Mouse (Mus musculus) erythroblast, embryonic 14.5 days (primary cell): ENCODE measurements at regions not wholly inside any gene's neighbourhood (a gene's known extent, or its start where the extent isn't known, plus 50 kb on each side); places are given as distances from the start of the nearest gene placed in this dataset.

ENCODE experiments used
- H3K27me3 ChIP-seq: 2 replicates; pipeline ENCODE4 v1.6.1; 2012; ENCODE audit warnings: inconsistent platforms; ENCODE audit not compliant: control insufficient read depth
- H3K36me3 ChIP-seq: 2 replicates; pipeline ENCODE4 v1.6.1; 2012; ENCODE audit warnings: mild to moderate bottlenecking, inconsistent platforms; ENCODE audit not compliant: control insufficient read depth
- H3K4me1 ChIP-seq: 2 replicates; pipeline ENCODE4 v1.6.1; 2012; ENCODE audit warnings: inconsistent platforms; ENCODE audit not compliant: control insufficient read depth
- H3K4me3 ChIP-seq: replicated peaks from 2 replicates; pipeline ENCODE3; 2012; ENCODE audit warnings: moderate library complexity, mild to moderate bottlenecking, inconsistent platforms
- H3K9me3 ChIP-seq: 2 replicates; pipeline ENCODE4 v1.6.1; 2012; ENCODE audit warnings: low read length, inconsistent platforms, mixed read lengths; ENCODE audit not compliant: control insufficient read depth
- GATA1 ChIP-seq: IDR thresholded peaks from 2 replicates; pipeline ENCODE4 v1.6.1; 2012; ENCODE audit warnings: low read length, inconsistent platforms, mixed read lengths
- TAL1 ChIP-seq: IDR thresholded peaks from 3 replicates; pipeline ENCODE4 v1.6.1; 2012; ENCODE audit warnings: low read length, inconsistent platforms, mixed read lengths

DNA sequence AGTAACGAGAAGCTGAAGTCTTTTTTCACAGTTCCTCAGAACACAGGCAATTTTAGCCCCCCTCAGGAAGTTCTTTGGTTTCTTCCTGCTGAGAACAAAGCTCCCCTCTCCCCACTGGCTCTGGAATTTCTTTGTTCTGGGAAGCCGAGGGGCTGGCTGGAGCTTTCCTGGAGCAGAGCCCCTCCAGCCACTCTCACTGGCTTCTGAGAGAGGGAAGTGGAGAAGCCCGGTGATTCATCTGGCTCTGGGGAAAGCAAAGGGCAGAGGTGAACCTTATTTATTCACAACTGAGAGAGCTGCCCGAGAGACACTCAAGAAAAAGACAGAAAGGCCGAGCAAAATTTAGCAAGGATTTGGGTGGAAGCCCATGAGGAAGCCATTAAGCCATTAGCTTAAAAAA, 63.9 kb downstream of the Ddx3x start:
- no peak overlapping the region for H3K4me3 ChIP-seq
- peaks cover 32% of the 10 kb centered on the region for H3K27me3 ChIP-seq
- H3K9me3 ChIP-seq: no peaks in the 10 kb centered on the region
- H3K36me3 ChIP-seq: no peaks in the 10 kb centered on the region
- TF ChIP-seq TAL1 (no peak), GATA1 (no peak)
- peaks cover 8% of the 10 kb centered on the region for H3K4me1 ChIP-seq

DNA sequence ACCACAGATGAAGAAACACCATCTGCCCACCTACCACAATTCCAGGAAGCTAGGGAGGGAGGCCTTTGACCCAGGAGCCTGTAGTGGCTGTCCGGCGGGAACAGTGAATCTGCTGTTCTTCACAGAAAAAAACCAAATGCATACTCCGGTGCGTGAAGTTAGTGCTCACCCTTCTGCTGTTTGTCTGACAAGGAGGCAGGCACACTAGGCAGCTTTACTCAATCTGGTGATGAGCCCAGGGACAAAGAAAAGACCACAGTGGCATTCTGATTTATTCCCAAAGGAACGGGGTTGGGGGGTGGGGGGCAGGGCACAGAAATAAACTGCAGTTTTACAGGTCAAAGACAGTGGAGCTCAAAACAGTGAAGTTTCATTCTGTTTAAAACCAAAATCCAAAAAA, 64.4 kb downstream of the Ddx3x start:
- no peak for TF ChIP-seq GATA1
- TF ChIP-seq TAL1: no peak
- Histone ChIP-seq H3K4me1 (peaks cover 8% of the 10 kb centered on the region), H3K27me3 (peaks cover 32% of the 10 kb centered on the region), H3K36me3 (no peaks in the 10 kb centered on the region), H3K4me3 (no peak overlapping the region), H3K9me3 (no peaks in the 10 kb centered on the region)

DNA sequence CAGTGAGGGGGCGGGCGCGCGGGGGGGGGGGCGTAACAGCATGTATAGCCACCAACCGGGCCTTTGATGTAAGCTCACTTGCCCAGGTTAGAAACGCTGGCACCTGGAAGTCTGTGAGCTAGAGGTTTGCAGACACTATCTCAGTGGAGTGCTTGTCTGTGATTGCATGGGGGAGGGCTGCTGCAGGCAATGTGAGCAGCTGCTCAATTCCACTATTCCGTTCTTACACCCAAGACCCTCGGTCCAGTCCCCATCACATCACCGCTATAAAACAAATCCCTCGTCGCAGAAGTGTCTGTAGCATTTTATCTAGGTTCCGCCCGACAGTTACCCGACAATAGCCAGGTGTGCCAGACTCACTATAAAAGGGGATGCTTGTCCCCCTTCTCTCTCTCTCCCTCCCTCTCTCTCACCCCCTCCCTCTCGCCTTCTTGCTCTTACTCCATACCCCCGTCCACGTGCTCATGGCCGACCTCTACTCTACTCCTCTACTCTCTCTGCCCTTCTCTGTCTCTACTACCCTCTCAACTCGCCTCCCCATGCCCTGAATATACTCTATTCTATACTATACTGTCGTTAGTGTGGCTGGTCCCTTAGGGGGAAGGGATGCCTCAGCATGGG, 65.4 kb downstream of the Ddx3x start:
- no peak overlapping the region for H3K4me3 ChIP-seq
- H3K4me1 ChIP-seq: peaks cover 8% of the 10 kb centered on the region
- TF ChIP-seq TAL1: no peak
- TF ChIP-seq GATA1: no peak
- no peaks in the 10 kb centered on the region for H3K9me3 ChIP-seq
- no peaks in the 10 kb centered on the region for H3K36me3 ChIP-seq
- peaks cover 32% of the 10 kb centered on the region for H3K27me3 ChIP-seq

DNA sequence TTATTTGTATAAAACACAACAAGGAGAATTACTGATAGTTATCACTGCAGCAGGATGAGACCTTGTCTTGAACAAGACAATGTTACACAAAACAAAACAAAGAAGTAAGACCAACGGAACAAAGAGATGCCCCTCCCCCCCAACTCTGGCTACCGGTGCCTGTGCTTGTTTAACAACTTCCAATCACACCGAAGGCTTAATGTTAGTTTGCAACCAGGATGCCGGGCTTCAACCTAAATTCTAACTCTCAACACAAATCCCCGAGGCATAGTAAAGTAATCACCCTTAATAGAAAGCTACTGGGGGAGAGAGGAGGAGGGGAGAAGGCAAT, 65.9 kb downstream of the Ddx3x start:
- TF ChIP-seq GATA1: no peak
- peaks cover 8% of the 10 kb centered on the region for H3K4me1 ChIP-seq
- H3K27me3 ChIP-seq: peaks cover 32% of the 10 kb centered on the region
- H3K36me3 ChIP-seq: no peaks in the 10 kb centered on the region
- H3K9me3 ChIP-seq: no peaks in the 10 kb centered on the region
- peak overlapping the region; percentile 50 for H3K4me3 ChIP-seq

DNA sequence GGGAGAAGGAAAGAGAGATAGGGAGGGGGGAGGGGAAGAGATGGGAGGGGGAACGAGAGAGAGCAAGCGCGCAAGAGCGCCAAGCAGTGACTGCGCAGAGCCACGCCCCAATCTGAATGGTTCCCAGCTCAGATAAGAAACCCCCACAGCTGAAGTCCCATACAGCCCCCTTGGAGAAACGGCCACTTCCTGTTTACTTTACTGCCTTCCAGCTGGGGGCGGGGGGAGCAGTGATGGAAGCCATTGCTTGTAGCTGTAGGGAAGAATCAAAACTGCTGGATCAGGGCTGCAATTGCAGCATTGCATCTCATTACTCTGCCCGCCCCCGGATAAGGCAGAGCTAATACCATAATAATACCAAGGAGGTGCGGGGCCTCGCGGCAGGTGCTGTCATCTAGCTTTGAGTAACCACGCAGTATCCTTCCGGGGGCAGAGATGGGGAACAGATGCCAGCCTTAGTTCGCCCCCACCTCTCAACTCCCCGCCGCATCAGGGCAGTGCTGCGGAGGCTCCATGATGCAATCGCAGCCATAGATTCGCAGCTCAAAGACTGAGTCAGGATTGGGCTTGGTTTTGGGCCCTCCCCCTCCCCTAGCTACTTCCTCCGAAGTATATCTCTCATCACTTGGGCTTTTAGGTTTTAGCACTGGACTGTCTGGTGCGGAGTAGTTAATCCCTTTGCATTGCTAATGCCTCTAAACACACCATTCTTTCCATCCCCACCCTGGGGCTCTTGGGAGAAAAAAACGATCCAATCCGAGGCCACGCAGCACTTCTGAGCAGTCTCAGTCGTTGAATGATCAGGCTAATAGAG, 66.5 kb downstream of the Ddx3x start:
- TF ChIP-seq GATA1: no peak
- TF ChIP-seq TAL1: no peak

DNA sequence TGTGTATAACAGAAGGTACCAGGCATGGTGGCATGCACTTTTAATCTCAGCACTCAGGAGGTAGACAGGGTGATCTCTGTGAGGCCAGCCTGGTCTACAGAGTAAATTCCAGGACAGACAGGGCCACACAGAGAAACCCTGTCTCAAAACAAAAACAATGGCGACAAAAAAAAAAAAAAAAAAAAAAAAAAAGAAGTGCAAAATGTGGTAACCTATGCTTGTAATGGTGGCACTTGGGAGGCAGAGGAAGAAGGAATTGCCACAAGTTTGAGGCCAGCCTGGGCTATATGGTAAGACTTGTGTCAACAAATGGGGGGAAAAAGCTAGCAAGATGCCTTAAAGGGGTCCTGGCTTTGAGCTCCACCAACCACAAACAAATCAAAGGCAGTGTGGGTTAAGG, 67.6 kb downstream of the Ddx3x start:
- peaks cover 8% of the 10 kb centered on the region for H3K4me1 ChIP-seq
- H3K27me3 ChIP-seq: peaks cover 32% of the 10 kb centered on the region
- H3K9me3 ChIP-seq: no peaks in the 10 kb centered on the region
- no peaks in the 10 kb centered on the region for H3K36me3 ChIP-seq
- no peak for TF ChIP-seq TAL1
- TF ChIP-seq GATA1: no peak
- no peak overlapping the region for H3K4me3 ChIP-seq

More for the DNA sequence above, 66.5 kb downstream of the Ddx3x start:
- Histone ChIP-seq H3K36me3 (no peaks in the 10 kb centered on the region), H3K9me3 (no peaks in the 10 kb centered on the region), H3K27me3 (peaks cover 32% of the 10 kb centered on the region), H3K4me1 (peaks cover 8% of the 10 kb centered on the region), H3K4me3 (peak overlapping the region; percentile 50)

DNA sequence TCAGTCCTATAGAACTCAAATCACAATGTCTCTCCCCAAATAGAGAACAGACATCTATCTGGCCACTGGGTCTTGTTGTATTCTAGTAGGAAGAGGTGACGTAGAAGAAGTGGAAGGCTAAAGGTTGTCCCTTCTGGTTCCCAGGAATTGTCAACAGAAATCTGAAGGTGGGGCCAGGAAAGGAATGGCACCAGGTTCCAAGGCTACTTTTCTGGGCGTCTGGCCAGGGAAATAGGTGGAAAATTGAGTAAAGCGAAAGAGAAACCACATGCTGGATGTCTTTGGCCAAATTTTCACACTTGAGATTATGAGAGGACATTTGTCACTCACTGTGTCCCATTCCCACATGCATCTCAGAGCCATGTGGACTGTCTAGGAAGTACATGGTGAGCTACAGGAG, 69.7 kb downstream of the Ddx3x start:
- TF ChIP-seq TAL1 (no peak), GATA1 (no peak)
- H3K36me3 ChIP-seq: no peaks in the 10 kb centered on the region
- no peak overlapping the region for H3K4me3 ChIP-seq

DNA sequence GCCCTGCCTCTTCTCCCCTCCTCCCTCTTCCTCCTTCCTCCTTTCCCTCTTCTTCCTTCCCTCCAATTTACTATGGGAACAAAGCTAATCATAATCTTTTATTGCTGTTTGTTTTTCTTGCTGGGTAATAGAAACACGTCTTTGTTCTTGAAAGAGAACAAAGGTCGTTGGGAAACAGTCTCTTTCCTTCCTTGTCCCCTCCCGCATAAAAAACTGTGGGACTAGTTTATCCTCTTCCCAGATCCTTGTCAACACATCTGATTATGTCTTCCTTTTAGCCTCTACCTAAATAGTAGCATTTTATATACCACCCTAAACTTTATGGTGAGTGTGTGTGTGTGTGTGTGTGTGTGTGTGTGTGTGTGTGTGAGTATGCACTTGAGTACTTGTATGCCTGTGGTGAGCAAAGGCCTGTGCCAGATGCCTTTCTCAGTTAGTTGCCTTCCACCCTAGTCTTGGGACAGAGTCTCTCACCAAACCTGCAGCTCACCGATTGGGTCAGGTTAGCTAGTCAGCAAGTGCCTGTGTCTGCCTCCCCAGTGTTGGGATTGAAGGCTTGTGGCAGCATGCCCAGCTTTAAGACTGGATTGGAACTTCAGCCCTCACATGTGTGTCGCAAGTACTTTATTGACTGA, 76.5 kb downstream of the Ddx3x start:
- H3K4me3 ChIP-seq: no peak overlapping the region
- H3K36me3 ChIP-seq: no peaks in the 10 kb centered on the region
- no peak for TF ChIP-seq TAL1
- no peak for TF ChIP-seq GATA1
- H3K9me3 ChIP-seq: no peaks in the 10 kb centered on the region
- no peaks in the 10 kb centered on the region for H3K4me1 ChIP-seq
- H3K27me3 ChIP-seq: no peaks in the 10 kb centered on the region

More for the DNA sequence above, 69.7 kb downstream of the Ddx3x start:
- H3K27me3 ChIP-seq: peaks cover 24% of the 10 kb centered on the region
- H3K9me3 ChIP-seq: no peaks in the 10 kb centered on the region
- H3K4me1 ChIP-seq: peaks cover 8% of the 10 kb centered on the region

DNA sequence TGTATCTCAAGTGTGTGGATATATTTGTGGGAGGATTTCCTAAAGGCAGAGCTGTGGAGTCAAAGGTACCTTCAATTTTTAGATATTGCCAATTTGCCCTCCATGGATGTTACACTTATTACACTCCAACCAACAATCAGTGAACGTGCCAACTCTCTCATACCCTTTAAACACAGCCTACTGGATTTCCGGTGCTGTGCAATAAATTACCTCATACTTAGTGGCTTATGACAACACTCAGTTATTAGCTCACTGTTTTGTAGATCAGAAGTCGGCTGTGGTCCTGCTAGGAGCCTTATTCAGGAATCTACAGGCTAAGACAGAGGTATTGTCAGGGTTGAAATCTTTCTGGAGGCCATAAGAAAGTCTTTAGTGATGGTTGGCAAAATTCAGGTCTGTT, 77.2 kb downstream of the Ddx3x start:
- no peaks in the 10 kb centered on the region for H3K4me1 ChIP-seq

More for the DNA sequence above, 77.2 kb downstream of the Ddx3x start:
- Histone ChIP-seq H3K4me3 (no peak overlapping the region), H3K36me3 (no peaks in the 10 kb centered on the region), H3K9me3 (no peaks in the 10 kb centered on the region), H3K27me3 (no peaks in the 10 kb centered on the region)
- no peak for TF ChIP-seq TAL1
- no peak for TF ChIP-seq GATA1
